Mouse (Mus musculus): ENCODE results near the gene Dmd.

Dmd gene

DNA sequence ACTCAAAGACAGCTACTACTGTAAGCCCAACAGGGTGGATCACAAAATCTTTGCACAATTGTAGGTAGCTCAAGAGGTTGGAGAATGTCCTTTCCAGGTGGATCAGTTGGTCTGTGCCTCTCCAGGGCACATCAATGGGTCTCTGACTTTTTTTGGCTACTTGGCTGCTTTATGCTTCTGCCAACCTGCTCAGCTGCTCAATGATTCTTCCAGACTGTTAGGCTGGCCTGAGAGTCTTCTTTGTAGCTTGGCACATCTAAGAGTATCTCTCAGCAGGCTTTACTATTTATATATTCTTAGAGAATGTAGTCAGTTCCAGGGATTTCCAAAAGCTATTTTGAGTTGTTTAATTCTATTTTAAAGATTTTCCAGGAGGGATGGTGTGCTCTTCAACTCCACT, 1416.3 kb downstream of the Dmd start:
- no peak for ATAC-seq (ENCODE audit: low TSS enrichment)

DNA sequence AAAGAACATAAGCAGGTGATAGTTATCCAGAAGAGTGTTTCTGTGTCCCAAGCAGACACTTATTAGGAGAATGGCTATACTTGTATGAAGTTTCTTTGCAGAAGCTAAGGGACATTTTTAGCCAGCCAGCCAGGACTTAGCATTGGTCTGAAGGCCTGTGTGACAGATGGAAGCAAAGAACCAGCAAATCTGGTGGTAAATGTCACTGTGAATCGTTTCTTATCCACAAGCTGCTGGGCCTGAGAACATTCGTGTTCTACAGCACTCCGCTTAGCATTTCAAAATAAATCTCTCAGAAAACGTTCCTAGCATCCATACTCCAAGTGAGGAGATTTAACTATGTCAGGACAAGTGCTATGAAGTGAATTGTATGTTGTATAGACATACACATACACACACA, 1486.9 kb downstream of the Dmd start:
- ATAC-seq (ENCODE audit: low TSS enrichment): peak; percentile 81

DNA sequence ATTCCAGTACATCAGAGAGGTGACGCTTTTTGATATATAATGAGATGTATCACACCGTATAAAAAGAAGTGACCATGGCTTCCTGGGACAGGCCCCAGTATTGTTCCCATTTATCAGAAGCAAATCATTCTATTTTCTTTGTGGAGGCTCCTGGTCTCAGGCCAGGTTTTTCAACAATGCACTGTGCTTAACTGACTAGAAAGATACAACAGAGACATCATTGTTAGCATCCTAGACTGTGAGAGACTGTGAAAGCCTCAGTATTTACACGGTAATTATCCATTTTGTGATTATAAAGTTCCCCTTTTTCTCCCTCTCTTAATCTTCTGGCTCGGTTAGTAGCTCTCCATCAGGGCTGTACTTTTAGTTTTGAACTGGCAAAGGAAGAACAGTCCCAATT, 1487.9 kb downstream of the Dmd start:
- no peak for ATAC-seq (ENCODE audit: low TSS enrichment)

DNA sequence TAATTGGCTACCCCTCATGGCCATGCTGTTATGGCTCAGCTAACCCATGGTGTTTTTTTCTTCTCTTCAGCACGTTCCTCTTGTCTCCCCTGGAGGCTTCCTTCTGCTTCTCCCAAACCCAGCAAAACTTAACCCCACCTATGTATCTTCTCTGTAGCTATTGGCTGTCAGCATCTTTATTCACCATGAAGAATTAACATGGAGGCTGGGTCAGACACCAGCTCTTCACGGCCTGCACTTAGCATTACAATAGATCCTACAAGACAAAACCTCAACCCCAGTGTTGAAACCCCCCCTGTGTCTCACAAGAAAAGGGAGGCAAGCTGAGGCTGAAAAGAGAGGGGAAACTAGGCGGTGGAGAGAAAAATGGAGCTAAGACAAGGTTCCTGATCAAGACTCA, 1494.3 kb downstream of the Dmd start:
- no peak for ATAC-seq (ENCODE audit: low TSS enrichment)

DNA sequence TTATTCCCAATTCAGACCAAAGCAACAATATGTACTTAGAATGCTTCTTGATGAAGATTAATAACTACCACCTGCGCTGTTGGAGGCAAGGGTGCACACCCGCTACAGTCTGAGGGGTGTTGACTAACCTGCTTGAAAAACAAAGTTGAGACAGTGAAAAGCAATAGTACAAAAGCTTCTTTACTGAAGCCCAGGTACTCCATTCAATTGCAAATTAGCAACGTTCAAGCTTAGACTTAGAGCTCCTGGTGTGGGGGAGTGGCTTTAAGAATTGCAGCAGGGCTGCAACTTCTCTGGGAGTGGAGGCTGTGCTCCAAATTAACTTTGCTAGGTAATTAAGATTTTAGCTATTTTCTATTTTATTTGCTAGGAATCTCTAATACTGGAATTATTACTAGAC, 1495.3 kb downstream of the Dmd start:
- no peak for ATAC-seq (ENCODE audit: low TSS enrichment)

DNA sequence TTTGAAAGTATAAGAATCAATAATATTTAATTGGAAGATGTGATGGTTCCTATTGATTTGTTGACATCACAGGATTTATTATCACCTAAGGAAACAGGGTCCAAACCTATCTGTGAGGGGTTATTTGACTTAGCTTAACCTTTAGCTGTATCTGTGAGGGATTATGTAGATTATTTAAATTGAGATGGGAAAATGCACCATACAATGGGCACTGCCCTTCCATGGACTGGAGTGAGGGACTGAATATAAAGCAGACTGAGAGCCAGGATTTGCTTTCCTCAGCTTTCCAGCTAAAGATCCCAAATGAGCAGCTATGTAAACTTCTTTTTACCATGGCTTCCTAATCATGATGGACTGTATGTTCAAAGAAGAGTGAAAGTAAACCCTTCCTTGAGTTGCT, 1496.0 kb downstream of the Dmd start:
- ATAC-seq (ENCODE audit: low TSS enrichment): no peak

DNA sequence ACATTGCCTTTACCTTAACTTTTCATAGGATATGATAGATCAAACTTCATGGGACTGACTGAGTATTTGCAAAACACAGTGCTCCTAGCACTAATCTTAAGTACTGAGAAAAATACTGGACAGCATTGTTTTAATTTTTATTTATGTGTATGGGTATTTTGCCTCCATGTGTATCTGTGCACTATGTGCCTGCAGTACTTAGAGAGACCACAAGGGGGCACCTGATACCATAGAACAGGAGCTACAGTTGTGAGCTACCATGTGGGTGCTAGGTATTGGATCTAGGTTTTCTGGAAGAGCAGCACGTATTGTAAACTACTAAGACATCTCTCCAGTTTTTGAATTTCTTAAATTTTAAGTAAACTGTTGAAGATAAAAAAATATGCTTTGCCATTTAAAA, 1505.8 kb downstream of the Dmd start:
- ATAC-seq (ENCODE audit: low TSS enrichment): no peak

DNA sequence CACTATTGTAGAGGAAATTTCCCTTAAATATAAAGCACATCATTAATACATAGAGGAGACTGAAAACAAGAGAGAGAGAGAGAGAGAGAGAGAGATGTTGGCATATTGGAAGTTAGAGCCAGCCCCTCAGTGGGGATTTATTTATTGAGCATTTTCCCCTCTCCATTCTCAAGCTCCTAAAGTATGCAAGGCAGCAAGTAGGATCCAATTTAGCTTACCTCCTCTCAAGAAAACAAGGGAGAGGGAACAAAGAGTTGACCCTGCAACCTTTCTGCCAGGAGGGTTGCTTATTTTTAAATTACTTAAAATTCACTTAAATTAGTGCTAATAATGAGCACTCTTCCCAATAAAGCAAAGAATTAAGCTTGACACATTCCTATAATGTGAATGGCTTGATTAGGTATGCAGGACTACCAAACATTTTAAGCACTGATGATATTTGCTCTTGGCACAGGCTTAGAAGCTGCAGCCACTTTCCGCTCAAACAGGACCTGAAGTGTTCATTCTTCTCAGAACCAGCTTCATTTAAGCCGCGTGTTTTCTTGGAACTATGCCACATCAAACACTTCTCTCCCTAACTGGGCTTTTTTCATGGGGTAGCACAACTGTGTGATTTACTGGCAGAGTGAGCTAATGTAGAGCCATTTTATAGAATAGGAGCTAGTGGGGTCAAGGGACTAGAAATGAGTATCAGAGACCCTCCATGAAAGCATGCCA, 1566.1 kb downstream of the Dmd start:
- no peak for ATAC-seq (ENCODE audit: low TSS enrichment)

DNA sequence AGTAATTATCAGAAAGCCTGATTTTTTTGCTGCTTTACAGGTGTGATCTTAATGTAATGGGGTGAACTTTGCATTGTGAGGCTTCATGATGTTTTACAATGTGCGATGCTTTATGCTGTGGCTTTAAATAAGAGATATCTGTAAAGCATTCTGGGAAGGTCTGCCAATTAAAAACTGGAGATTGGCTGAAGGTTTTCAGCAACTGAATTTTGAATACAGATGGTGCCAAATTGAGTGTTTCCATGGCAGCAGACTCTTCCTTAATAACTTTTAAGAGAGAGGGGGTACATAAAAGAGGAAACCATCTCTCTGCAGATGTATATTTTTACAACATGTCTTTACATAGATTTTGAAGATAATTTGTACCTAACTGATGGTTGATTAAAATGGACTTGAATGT, 1603.3 kb downstream of the Dmd start:
- no peak for ATAC-seq (ENCODE audit: low TSS enrichment)

DNA sequence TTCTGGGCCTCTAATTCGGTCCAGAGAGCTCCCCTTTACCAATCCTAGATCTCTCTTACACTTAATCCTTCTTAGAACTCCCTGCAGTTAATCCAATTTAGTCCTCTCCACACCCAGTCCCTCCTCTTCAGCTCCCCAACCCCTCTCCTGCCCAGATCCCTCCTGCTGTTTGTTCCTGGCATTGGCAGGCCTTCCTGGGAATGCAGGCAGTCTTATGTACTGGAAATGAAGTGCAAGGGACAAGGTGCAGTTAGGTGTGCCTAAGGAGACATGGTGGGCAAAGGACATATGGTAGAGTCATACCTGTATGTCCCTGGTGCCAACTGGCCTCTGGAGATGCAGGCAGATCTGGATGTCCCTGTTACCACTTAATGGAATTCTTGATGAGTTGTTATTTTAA, 1604.8 kb downstream of the Dmd start:
- no peak for ATAC-seq (ENCODE audit: low TSS enrichment)

DNA sequence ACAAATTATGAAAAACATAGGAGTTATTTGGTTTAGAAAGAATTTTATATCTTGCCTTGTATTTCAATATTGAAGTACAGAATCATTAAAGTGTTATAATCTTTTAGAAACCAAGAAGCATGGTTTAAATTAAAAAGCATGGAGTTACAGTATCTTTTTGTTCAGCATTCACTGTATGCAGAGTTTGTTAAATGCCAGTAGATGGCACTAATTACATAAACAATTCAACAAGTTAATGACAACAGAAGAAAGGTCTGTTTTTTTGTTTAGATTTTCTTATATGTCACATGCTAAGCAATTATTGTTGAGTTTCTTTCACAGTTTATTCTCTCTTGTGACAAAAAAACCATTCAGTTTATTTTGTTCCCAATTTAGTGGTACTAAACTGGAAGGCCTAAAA, 1649.8 kb downstream of the Dmd start:
- no peak for ATAC-seq (ENCODE audit: low TSS enrichment)

DNA sequence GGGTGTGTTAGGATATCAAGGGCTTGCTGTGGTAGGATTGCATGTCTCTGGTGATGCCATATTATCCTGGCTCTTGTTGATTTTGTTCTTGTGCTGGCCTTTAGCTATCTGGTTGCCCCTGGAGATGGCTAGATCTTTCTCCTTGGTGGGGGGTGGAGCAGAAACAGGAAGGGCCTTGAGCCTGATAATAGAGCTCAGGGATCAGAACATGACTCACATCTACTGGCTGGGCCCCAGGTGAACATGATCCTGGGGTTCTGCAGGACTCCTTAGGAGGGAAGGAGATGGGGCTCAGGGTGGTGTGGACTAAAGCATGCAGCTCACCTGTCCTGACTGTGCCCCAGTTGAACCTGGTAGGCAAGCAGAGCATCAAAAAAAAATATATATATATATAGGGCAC, 1691.8 kb downstream of the Dmd start:
- no peak for ATAC-seq (ENCODE audit: low TSS enrichment)

DNA sequence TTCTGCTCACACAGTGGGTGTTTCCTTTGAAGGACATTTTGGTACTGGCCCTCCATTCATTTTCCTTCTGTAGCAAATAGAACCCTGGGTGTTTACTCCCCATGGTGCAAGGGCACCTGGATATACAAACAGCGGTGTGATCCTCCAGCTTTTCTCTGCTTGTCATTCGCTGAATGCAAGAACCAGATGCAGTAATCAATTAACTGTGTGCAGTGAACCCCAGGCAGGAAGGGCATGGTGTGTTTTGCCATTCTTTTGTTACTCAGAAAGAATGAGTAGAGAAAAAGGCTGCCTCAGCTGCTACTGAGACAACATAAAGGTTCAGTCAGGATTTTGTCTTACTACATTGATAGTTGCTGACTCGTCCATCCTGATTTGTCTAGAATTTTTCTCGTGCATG, 1799.0 kb downstream of the Dmd start:
- no peak for ATAC-seq (ENCODE audit: low TSS enrichment)

DNA sequence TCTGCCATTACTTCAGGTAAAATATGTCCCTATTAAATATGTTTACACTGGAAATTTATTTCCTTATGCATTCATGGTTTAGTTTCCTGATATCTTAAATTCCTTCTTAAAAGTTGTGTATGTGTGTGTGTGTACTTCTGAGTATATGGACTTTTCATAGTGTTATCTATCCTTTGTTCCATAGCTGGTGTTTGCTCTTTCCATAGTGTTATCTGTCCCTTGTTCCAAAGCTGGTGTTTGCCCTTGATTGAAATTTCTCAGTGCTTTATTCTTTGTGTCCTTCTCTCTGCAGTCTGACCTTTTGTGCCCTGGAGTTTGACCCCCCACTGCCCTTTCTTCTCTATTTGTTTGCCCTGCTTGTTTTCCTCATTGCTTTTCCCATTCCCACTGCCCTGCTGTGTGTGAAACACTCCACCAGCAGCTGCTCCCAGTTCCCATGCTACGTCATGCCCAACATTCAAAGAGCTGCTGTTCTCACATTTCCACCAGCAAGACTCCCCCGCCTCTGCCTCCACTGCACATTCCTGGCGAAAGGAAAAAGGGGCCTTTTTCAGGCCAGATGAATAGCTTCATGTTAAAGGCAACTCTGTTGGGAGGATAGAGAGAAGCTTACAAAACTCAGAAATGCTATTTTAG, 1911.5 kb downstream of the Dmd start:
- peak; percentile 98 for ATAC-seq (ENCODE audit: low TSS enrichment)

DNA sequence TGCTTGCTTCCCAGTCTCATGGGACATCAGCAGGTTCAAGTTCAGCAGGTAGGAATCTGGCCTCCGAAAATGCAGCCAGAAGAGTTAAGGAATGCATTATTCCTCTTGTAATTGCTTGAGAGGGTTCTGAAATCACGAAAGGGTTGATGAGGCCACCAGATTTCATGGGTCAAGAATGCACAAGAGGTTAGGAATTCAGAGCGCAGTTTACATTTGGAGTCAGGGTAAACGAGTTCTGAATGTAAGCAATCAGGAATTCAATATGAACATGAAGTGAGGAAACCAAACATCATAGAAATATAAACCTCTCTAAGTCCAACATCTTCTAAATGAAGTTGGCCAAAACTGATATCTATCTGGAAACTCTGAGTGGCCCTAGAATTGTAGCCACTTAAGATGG, 1924.4 kb downstream of the Dmd start:
- no peak for ATAC-seq (ENCODE audit: low TSS enrichment)

DNA sequence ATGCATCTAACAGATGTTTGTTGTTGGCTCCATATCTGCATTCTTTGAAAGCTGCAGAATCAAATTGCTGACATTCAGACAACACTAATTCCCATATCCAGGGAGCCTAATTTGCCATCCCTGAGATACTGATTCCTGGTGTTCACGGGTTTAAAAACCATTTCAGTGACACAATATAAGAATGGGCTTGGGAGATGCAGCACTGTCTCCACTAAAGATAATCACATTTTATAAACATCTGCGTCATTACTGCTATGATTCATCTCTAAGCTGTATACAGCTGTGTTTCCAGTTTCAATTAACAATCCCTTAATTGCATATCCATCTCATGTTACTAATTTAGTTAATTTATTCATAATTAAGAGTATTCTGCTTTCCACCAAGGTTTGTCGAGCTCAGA, 1929.5 kb downstream of the Dmd start:
- no peak for ATAC-seq (ENCODE audit: low TSS enrichment)

DNA sequence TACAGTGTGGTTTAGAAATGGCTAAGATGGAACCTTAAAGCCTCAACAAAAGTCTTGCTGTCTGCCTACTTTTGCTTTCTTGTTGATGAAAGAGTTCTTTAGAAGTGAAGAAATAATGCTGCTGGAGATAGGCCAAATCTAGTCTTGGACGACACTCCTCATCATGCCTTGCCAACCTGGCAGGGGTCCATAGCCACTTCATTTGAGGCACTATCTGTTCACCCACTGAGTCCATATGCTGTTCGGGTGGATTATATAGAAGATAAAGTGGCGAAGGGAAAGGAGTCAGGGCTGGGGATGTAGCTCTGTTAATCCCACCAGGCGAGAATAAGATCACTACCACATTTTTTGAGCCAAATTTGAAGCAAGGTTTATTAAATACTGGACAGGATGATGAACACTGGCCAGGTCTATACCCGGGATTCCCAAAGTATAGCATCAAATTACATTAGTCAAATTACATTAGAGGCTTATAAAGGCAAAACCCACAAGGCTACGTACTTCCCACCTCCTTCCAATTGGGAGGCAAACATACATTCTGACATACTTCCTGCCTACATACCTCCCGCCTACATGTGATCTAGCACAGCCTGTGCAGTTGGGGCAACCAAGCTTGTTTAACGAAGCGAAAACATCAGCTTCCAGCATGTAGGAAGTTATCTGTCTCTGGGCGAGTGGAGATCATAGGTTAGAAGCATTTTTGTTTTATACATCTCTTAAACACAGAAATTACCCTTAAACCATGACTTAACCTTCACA, 1984.2 kb downstream of the Dmd start:
- ATAC-seq (ENCODE audit: low TSS enrichment): peak; percentile 38

DNA sequence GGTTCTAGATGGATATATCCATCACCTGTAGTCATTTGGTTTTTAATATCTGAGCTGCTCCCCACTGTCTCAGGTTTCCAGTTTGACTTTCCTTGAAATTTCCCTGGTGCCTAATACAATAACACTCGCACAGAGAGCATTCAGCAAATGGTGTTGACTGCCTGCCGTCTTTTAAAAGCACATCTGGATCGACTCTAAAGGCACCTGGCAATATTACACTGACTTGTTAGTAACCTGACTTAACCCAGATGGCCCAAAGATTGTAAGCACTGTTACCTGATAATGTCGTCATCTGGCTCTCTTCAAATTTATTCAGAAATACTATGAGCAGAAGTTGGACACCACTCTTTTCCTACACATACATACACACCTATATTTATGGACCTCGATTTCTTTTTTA, 2011.9 kb downstream of the Dmd start:
- ATAC-seq (ENCODE audit: low TSS enrichment): no peak

DNA sequence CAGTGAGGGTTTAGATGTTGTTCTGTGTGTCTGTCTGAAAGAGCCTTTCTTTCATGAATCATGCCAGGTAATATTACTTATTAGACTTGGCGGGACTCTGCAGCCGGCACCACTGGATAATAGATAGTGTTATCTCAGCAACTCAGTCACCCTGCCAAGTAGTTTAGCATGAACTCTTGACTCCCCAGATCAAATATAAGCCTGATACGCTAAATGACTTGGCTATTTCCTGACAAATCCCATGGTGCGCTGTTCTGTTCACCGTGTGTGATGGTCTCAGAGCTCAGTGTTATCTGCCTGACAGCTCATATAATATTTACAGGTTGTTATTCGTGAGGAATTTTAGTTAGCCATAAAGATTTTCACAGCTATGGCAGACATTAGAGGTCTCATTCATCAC, 2012.3 kb downstream of the Dmd start:
- no peak for ATAC-seq (ENCODE audit: low TSS enrichment)

DNA sequence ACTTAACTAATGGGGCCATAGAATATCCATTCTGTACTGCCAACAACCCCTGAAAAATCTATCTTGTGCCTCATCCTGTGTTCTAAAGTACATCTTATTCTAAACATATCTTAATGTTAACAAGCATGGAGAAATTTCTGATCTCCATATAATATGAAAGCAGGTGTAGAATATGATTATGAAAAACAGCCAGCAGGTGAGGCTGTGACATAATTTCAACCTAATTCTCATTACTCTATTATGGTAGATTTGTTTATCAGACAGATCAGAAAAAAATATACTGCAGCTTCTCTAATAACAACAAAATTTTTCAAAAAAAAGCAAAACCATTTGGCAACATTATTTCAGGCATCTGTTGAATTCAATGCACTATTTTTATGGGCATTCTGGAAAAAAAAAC, 2059.6 kb downstream of the Dmd start:
- ATAC-seq (ENCODE audit: low TSS enrichment): no peak

DNA sequence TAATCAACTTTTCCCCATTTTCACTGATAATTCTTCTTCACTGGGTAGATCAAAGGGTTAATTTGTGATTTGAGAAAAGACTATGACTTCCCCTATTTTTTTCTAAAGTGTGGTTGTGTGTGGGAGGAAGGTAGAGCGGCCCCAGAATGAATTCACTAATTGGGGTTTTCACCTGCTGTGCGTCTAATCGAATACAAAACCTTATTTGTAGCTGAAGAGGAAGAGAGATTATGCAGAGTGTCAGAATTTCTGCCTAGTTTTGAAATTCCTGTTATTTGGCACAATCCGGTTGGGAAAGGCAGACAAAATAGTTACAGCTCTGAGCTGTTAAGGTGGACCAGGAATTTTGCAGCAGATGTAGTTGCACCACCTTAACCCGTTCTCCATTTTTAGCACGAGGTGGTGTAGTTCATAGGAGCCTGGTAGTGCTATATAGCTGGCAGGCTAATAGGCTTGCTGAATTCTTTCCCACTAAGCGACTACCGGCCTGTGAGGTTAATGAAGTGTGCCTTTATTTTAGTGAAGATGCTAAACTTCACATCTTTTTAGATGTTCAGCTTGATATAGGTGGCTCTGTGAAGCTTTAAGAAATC, 2092.9 kb downstream of the Dmd start:
- ATAC-seq (ENCODE audit: low TSS enrichment): no peak; the same call in 1 of the 2 replicates

DNA sequence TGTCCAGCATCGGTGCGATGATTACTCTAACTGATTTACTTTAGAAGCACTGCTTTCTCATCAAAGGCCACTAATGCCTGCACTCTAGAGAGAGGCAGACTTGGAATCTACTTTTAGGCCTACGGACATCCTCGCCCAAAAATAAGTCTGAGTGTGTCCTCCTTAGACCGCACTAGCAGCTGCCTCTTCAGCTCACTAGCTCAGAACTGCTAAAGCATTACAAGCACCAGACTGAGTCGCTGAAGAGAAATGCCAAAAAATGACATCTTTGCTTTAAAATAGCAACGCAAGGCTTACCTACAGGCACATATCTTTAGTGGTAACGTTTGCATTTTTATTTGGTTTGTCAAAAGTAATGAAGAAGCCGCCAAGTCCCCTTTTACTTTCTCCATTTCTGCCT, 2098.0 kb downstream of the Dmd start:
- ATAC-seq (ENCODE audit: low TSS enrichment): peak; percentile 74

All from frontal cortex, adult (tissue).